Mouse (Mus musculus): ENCODE measurements around the gene Gm10134. TPM values are rescaled to one million over a fixed set of nuclear protein-coding genes. Genes with fewer than 3 reads are reported as not detected.
"Not testable (repeated sequence)": the region's sequence is repeated elsewhere in the genome, so short reads cannot be mapped to it uniquely, and the experiment has no call there.

Gene Gm10134
- polyA plus RNA-seq, 1 experiment: not detected

DNA sequence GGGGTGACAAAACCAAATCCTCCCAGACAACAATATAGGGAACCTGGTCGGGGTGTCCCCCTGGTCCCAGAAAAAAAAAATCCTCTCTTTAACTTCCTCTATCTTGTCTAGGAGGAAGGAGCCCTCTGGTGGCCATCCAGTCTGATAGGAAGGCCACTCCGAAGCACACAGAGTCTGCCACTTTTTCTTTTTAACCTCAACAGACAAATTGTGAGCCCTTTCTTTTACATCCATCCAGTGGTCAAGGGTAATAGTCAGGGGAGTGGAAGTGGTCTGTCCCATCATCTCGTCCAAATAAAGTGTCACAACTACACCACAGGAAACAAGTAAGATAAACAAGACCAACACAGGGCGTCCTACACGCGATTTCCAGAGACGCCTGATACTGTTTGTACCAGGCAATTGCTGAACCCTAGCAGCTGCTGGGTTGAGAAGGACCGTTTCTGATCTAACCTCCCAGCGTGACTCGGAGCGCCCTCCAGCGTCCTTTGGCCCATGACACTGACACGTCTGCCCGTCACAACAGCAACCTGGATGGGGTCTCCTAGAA is 10.6 kb upstream of the Gm10134 start:
- H3K4me3 ChIP-seq (ENCODE audit: insufficient read depth, low read depth, low read length): no peak overlapping the region
- no peaks in the 10 kb centered on the region for H3K4me1 ChIP-seq (ENCODE audit: control insufficient read depth, insufficient read depth, insufficient read length, low read length)
- no peak overlapping the region for H3K27ac ChIP-seq (replicated peaks; ENCODE audit: low read depth, low read length)

DNA sequence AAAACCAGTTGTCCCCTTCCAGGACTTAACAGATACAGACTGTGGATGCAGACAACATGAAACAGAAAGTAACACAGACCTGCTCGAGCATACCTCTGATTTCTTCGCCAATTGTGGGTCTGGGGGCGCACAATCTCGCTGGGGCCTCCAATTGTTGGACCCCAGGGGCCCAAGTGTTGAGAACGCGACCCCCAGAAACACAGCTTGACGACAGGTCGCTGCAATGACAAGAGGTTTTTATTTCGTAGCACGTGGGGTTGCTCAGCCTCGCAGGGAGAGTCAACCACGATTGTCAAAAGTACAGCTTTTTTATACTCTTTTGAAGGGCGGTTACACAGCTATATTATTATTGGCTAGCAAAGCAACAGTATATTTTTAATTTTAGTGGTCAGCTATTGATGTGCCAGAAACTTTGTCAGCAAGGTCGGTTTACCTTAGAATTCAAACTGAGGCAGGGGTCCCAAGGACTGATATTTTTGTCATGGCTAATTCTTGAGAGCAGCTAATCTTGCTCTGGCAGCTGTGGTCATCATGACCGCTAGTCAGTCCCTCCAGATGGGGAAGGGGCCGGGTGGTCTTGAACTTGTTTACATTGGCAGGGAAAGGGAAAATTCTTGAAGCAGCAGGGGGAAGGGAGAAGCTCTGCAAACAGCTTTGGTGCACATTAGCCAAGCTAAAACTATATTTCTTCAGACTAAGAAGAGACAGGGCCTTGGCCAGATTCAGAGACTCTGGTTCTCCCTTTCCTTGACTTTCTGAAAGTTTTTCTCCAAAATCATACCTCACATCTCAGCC is 9.9 kb upstream of the Gm10134 start:
- no peak overlapping the region for H3K27ac ChIP-seq (replicated peaks; ENCODE audit: low read depth, low read length)
- no peaks in the 10 kb centered on the region for H3K4me1 ChIP-seq (ENCODE audit: control insufficient read depth, insufficient read depth, insufficient read length, low read length)
- no peak overlapping the region for H3K4me3 ChIP-seq (ENCODE audit: insufficient read depth, low read depth, low read length)

DNA sequence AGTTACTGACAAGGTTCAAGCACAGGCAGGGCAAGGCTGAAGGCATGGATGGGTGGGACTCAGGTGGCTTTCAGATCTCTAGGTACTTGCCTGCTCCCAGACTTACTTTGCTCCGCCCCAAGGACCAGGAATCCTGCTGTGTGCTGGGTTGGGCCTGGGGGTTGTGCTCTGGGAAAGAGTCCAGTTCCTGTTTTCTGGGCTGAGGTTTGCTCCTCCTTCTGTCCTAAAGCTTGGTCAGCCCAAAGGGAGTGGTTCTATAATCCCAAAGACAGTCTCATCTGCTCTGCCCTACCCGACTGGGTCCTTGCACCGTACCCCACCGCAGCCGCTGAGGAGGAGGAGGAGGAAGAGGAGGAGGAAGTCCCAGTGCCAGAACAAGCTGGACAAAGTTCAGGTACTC is 9.2 kb upstream of the Gm10134 start, which contains the start of gene Gbgt1:
Gbgt1 (plus strand) TSS at position 221 of the 400 bp plus-strand sequence.
- peak within 1 kb of the TSS; percentile 41 for H3K4me3 ChIP-seq (ENCODE audit: insufficient read depth, low read depth, low read length)
- peak within 1 kb of the TSS; percentile 11; the same call in 1 of the 2 replicates for H3K27ac ChIP-seq (replicated peaks; ENCODE audit: low read depth, low read length)
- H3K4me1 ChIP-seq (ENCODE audit: control insufficient read depth, insufficient read depth, insufficient read length, low read length): no peaks in the 10 kb centered on the region

DNA sequence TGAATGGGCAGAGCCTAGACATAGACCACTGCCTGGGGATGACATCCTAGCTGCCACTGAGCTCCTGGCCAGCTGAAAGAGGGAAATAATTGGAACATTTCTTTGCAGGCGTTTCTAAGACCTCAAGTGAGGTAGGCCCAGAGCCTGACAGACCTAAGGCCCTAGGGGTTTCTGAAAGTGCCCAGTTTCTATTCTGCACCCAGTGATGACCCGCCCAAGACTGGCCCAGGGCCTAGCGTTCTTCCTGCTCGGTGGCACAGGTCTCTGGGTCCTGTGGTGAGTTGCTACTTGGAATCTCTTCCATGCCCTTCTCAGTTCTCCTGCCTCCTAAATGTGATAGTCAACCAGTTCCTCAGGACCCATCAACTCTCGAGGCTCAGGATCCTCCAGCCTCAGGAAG is 8.3 kb upstream of the Gm10134 start:
- no peak overlapping the region for H3K27ac ChIP-seq (replicated peaks; ENCODE audit: low read depth, low read length)

DNA sequence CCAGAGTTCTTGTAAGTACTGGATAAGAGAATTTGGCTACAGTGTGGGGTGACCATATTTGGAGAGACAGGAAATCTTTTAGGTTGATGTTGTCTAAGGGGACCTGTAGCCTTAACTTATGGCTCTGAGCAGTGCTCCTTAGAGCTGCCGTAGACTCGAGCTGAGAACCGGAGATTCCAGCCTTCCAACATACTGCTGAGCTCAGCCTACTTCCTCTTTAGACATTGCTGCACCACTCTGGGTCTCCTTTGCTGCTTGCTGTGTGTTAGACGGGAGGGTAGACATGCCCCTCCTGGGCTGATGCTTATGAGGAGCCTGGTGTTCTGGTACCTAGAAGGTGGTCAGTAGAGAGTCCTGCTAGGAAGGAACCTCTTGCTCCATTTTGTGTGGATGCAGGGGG is 7.5 kb upstream of the Gm10134 start:
- Histone ChIP-seq H3K27ac (replicated peaks; ENCODE audit: low read depth, low read length) (no peak overlapping the region), H3K4me1 (ENCODE audit: control insufficient read depth, insufficient read depth, insufficient read length, low read length) (no peaks in the 10 kb centered on the region), H3K4me3 (ENCODE audit: insufficient read depth, low read depth, low read length) (no peak overlapping the region)

More for the DNA sequence above, 8.3 kb upstream of the Gm10134 start:
- Histone ChIP-seq H3K4me3 (ENCODE audit: insufficient read depth, low read depth, low read length) (peak overlapping the region; percentile 41; the same call in 1 of the 2 replicates), H3K4me1 (ENCODE audit: control insufficient read depth, insufficient read depth, insufficient read length, low read length) (no peaks in the 10 kb centered on the region)

DNA sequence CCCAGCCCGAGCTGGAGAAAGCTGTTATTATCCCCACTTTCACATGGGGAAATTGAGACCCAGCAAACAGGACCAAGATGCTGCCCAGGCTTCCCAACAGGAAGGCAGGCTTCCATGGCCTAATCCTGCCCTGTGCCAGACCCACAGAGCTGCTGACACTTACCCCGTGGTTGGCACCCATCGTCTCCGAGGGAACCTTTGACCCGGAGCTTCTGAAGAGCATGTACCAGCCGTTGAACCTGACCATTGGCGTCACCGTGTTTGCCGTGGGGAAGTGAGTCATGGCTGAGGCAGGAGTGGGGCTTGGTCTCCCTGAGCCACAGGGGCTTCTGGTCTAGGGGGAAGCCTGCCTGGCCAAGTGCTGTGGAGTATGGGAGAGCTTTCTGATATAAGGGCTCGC is 2.9 kb upstream of the Gm10134 start:
- H3K4me3 ChIP-seq (ENCODE audit: insufficient read depth, low read depth, low read length): no peak overlapping the region
- H3K27ac ChIP-seq (replicated peaks; ENCODE audit: low read depth, low read length): no peak overlapping the region
- H3K4me1 ChIP-seq (ENCODE audit: control insufficient read depth, insufficient read depth, insufficient read length, low read length): no peaks in the 10 kb centered on the region

DNA sequence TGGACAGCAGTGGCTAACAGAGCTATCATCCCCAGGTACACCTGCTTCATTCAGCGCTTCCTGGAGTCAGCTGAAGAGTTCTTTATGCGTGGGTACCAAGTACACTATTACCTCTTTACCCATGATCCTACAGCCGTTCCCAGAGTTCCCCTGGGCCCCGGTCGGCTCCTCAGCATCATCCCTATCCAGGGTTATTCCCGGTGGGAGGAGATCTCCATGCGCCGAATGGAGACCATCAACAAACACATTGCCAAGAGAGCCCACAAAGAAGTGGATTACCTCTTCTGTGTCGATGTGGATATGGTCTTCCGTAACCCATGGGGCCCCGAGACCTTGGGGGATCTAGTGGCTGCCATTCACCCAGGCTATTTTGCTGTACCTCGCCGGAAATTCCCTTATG is 1.2 kb upstream of the Gm10134 start:
- Histone ChIP-seq H3K4me1 (ENCODE audit: control insufficient read depth, insufficient read depth, insufficient read length, low read length) (no peaks in the 10 kb centered on the region), H3K27ac (replicated peaks; ENCODE audit: low read depth, low read length) (no peak overlapping the region), H3K4me3 (ENCODE audit: insufficient read depth, low read depth, low read length) (no peak overlapping the region)

DNA sequence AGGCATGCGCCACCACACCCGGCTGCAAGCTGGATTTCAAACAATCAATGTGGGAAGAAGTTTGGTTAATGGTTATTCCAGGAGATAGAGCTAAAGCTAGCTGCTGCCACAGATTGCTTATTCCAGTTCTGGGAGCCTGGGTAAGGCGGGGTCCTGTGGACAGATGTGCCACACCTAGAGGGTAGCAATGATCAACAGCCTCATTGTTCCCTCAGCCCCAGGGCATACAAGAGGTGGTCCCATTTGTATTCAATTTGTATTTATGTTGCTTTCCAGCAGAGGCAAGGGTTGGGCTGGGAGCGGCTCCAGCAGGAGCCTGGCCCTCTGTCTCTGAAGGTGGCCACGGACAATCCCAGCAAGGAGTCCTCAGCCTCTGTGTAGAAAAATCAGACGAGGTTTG is 396 bp downstream of the Gm10134 start:
- Histone ChIP-seq H3K27ac (replicated peaks; ENCODE audit: low read depth, low read length) (no peak overlapping the region), H3K4me1 (ENCODE audit: control insufficient read depth, insufficient read depth, insufficient read length, low read length) (no peaks in the 10 kb centered on the region), H3K4me3 (ENCODE audit: insufficient read depth, low read depth, low read length) (no peak overlapping the region)

DNA sequence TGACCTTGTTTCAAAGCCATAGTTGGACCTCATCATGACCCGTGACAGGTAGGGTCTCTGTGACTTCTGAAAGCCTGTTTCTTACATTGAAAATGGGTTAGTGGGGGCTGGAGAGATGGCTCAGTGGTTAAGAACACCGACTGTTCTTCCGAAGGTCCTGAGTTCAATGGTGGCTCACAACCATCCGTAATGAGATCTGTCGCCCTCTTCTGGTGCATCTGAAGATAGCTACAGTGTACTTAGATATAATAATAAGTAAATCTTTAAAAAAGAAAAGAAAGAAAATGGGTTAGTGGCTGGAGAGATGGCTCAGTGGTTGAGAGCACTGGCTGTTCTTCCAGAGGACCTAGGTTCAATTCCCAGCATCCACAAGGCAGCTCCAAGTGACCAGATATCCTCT is 5.7 kb downstream of the Gm10134 start:
- not testable (repeated sequence) for H3K27ac ChIP-seq (replicated peaks; ENCODE audit: low read depth, low read length); H3K4me1 ChIP-seq (ENCODE audit: control insufficient read depth, insufficient read depth, insufficient read length, low read length); H3K4me3 ChIP-seq (ENCODE audit: insufficient read depth, low read depth, low read length)

DNA sequence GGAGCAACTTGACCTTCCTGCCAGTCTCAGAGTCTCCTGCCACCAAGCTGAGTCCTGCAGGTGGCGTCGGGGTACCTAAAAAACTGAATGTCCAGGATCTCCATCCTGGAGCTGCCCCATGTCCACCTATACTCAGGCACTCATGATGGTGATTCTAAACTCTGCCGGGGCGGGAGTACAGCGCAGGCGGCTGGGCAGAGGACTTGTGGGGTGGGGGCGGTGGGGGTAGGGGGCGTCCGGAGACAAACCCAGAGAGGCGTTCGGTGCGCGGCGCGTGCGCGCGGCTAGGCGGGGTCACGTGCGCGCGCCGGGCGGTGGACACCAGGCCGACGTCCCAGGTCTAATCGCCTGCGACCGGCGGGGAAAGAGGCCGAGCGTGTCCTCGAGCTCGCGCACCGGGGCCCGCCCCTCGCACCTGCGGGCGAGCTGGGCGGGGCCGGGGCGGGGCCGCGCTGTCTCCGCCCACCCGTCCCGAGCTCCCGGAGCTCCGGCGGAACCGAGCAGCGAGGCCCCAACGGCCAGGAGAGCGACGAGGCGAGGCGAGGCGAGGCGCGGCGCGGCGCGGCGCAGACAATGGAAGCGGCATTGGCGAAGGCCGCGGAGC is 7.0 kb downstream of the Gm10134 start, which contains the start of gene Ralgds:
Ralgds (plus strand) TSS at position 328 of the 604 bp plus-strand sequence.
- Histone ChIP-seq H3K27ac (replicated peaks; ENCODE audit: low read depth, low read length) (no peak within 1 kb of the TSS), H3K4me1 (ENCODE audit: control insufficient read depth, insufficient read depth, insufficient read length, low read length) (peaks cover 5% of the 10 kb centered on the region), H3K4me3 (ENCODE audit: insufficient read depth, low read depth, low read length) (peak within 1 kb of the TSS; percentile 54)

DNA sequence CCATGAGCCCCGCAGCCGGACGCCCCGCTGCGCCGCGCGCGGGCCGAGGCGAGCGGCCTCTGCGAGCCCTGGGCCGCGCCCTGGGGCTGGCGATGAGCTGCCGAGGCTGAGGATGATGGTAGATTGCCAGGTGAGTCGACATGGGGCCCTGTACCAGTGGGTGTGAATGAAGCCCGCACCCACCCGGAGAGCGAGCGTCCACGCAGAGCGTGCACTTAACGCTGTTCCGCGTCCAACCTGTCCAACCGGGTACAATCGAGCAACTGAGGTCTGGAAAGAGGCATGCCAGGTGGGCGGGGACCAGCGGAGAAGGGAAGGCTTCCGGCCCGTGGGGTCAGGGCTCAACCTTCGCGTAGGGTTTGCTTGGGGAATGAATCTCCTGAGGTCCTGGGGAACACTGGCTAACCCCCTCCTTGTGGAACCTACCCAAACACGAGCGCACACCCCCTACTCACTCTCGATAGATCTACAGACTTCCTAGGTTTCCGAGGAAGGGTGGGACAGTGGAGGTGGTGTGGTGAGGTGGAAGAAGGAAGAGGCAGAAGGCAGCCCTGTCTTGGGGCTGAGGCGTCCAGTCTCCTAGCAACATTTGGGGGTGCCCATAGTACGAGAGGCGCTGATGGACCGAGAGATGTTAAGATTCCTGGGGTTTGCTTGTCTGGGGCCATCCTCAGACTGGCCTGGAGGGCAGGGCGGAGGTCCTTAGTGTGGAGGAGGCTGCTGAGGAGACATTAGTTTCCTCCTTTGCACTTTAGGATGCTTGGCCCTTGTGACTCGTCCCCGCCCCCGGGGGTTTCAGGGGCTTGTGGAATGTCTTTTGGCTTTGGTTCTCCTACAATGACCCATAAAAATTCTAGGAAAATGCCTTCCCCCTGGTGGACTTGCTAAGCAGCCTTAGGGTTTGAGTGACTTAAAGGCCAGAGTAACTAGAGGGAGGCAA is 7.8 kb downstream of the Gm10134 start:
- H3K4me1 ChIP-seq (ENCODE audit: control insufficient read depth, insufficient read depth, insufficient read length, low read length): peaks cover 5% of the 10 kb centered on the region
- peak overlapping the region; percentile 54 for H3K4me3 ChIP-seq (ENCODE audit: insufficient read depth, low read depth, low read length)
- H3K27ac ChIP-seq (replicated peaks; ENCODE audit: low read depth, low read length): no peak overlapping the region

DNA sequence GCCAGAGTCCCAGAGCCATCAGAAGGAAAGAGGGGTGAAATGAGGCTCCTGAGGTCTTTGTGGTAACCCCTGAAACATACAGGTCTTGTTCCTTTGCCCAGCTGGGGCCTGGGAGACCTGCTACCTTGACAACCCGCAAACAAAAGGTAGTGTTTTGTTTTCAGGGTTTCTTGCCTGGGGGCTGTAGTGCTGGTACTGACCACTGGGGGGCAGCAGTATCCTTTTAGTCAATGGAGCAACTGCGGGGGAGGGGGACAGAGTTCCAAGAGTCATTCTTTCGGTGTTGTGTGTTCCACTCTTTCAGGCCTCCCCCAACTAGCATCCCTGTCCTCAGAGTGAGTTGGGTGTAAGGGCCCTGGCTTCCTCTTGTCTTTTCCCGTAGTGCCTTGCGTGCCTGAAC is 8.6 kb downstream of the Gm10134 start:
- H3K4me1 ChIP-seq (ENCODE audit: control insufficient read depth, insufficient read depth, insufficient read length, low read length): peaks cover 5% of the 10 kb centered on the region
- no peak overlapping the region for H3K27ac ChIP-seq (replicated peaks; ENCODE audit: low read depth, low read length)
- H3K4me3 ChIP-seq (ENCODE audit: insufficient read depth, low read depth, low read length): no peak overlapping the region

DNA sequence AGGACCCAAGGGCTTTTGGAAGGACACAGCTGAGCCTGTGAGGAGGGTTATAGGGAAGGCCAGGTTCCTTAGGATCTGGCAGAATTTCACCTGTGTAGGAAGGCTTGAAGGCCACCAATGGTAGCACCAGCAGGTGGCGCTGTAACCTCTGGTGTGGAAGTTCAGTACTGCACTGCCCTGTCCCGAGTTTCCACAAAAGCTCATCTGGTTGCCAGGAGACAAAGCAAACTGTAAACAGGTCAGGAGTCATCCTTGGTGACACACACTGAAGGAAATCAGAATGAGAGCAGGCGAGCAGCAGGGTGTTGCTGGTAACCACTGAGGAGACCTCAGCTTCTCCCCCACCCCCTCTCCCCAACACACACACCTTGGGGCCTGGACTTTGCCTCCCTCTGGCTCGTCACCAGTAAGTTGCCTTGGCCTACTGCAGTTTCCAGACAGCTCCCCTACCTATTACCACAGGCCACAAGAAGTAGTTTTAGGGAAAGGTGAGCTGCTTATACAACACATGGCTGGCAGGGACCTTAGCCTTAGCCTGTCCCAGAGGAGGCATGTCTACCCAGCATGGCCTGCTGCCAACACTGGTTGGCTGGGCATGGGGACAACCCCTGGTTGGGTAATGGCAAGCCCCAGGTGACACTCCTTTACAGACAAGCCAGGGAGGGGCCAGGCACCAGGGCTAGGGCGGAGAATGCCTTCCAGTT is 11.5 kb downstream of the Gm10134 start:
- Histone ChIP-seq H3K4me1 (ENCODE audit: control insufficient read depth, insufficient read depth, insufficient read length, low read length) (peaks cover 15% of the 10 kb centered on the region), H3K27ac (replicated peaks; ENCODE audit: low read depth, low read length) (no peak overlapping the region), H3K4me3 (ENCODE audit: insufficient read depth, low read depth, low read length) (no peak overlapping the region)

DNA sequence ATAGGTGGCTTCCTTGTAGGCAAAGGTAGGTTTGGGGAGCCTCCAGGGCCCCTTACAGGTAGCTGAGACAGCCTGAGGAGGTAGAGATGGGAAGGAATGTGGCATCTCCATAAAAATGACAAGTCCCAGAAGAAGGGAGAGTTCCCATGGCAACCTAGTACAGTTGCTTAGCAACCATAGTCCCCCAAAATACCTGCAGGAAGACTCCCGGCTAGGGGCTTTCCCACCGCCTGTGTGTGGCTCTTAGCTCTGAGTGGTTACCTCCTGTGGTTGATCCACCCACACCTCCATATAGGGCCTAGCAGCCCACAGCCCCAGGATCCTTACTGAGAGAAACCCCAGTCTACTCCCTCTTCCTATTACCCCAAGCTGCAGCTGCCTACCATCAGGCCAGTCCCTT is 12.3 kb downstream of the Gm10134 start:
- Histone ChIP-seq H3K27ac (replicated peaks; ENCODE audit: low read depth, low read length) (no peak overlapping the region), H3K4me1 (ENCODE audit: control insufficient read depth, insufficient read depth, insufficient read length, low read length) (peaks cover 17% of the 10 kb centered on the region), H3K4me3 (ENCODE audit: insufficient read depth, low read depth, low read length) (no peak overlapping the region)

All from brown adipose tissue, adult 24 weeks (tissue).